Mouse (Mus musculus) hindbrain, embryonic 13.5 days (tissue): ENCODE results near the gene Gla. TPM values are rescaled to one million over a fixed set of nuclear protein-coding genes. Genes with fewer than 3 reads are reported as not detected.

Experiments
- ATAC-seq: fragments of 200-750 bp; cut with Nextera tagmentation; 2 replicates; pipeline ENCODE4 v1.8.0; 2017; ENCODE audit warnings: moderate TSS enrichment; ENCODE audit not compliant: low FRiP score
- H3K27ac ChIP-seq: fragments of 300-500 bp; sonication (generic); 2 replicates; pipeline ENCODE4 v1.5.1; 2015; ENCODE audit warnings: inconsistent platforms, mild to moderate bottlenecking, moderate library complexity
- H3K27me3 ChIP-seq: fragments of 300-500 bp; sonication (generic); 2 replicates; pipeline ENCODE4 v1.6.1; 2015; ENCODE audit warnings: mild to moderate bottlenecking, inconsistent platforms
- H3K36me3 ChIP-seq: fragments of 300-500 bp; sonication (generic); 2 replicates; pipeline ENCODE4 v1.6.1; 2015; ENCODE audit warnings: mild to moderate bottlenecking, inconsistent platforms
- H3K4me1 ChIP-seq: fragments of 300-500 bp; sonication (generic); replicated peaks from 2 replicates; pipeline ENCODE4 v1.6.1; 2015; ENCODE audit warnings: inconsistent platforms
- H3K4me2 ChIP-seq: fragments of 300-500 bp; sonication (generic); 2 replicates; pipeline ENCODE4 v1.6.1; 2015; ENCODE audit warnings: inconsistent platforms, mild to moderate bottlenecking, moderate library complexity
- H3K4me3 ChIP-seq: fragments of 300-500 bp; sonication (generic); 2 replicates; pipeline ENCODE4 v1.5.1; 2015; ENCODE audit warnings: mild to moderate bottlenecking, inconsistent platforms
- H3K9ac ChIP-seq: fragments of 300-500 bp; sonication (generic); 2 replicates; pipeline ENCODE4 v1.6.1; 2015; ENCODE audit warnings: mild to moderate bottlenecking, inconsistent platforms
- H3K9me3 ChIP-seq: fragments of 300-500 bp; sonication (generic); 2 replicates; pipeline ENCODE4 v1.6.1; 2016; ENCODE audit warnings: inconsistent platforms
- WGBS: fragments of 180-500 bp; shearing (Covaris S2); methylation state at CpG from one replicate; pipeline ENCODE4 v1.1.7; 2015; 5-methylcytosine and 5-hydroxymethylcytosine counted together
- polyA plus RNA-seq: library from polyadenylated mRNA; unstranded; fragments of >200 nt; fragmentation: Nextera tagmentation; extraction: Ambion mirVana; gene quantifications from 2 replicates; pipeline ENCODE4 v1.2.1, GENCODE M21; 2015

Gene Gla
- polyA plus RNA-seq: 3.1 and 3.5 TPM in 2 replicates

DNA sequence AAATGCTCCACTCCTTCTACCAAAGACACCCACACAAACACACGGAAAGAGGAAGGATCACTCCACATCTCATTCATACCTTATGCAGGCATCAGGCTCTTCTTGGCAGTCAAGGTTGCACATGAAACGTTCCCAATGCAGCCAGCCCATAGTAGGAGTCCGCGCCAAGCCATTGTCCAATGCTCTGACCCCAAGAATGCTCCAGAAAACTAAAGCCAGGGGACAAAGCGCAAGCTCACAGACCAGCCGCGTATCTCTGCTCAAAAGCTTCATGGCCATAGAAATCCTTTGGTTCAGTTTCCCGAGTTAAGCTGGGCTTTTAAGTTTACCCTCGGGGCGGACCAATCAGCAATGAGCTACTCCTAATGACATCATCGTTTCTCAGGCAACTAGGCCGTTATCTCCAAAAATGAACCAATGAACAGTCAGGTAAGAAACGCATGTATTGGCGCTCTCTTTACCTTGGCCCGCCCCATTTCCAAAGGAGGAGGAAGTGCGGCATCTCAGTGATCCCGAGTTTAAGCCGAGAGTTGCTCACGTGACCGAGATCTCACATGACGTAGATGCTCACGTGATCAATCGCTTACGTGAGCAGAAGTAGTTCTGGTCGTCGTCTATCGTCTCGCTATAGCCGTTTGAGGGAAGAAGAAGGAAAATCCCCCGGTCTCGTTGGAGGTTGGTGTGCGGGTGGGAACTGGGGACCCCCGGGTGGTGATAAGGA, at the start of gene Gla, which contains the start of gene Hnrnph2:
Gene Gla (minus strand): TSS at position 467 of the 721 bp plus-strand sequence.
Gene Hnrnph2 (plus strand): TSS at position 521 of the 721 bp plus-strand sequence.
- ATAC-seq: peak; percentile 98
- no peaks in the 10 kb centered on the region for H3K9me3 ChIP-seq
- H3K4me2 ChIP-seq: peak within 1 kb of the TSS; percentile 56
- H3K4me1 ChIP-seq: peaks cover 22% of the 10 kb centered on the region
- peak within 1 kb of the TSS; percentile 49 for H3K4me3 ChIP-seq
- peak within 1 kb of the TSS; percentile 69 for H3K9ac ChIP-seq
- no peaks in the 10 kb centered on the region for H3K27me3 ChIP-seq
- WGBS: 15% methylated on average over 33 of the region's 33 CpGs
- no peaks in the 10 kb centered on the region for H3K36me3 ChIP-seq
- peak within 1 kb of the TSS; percentile 95 for H3K27ac ChIP-seq

DNA sequence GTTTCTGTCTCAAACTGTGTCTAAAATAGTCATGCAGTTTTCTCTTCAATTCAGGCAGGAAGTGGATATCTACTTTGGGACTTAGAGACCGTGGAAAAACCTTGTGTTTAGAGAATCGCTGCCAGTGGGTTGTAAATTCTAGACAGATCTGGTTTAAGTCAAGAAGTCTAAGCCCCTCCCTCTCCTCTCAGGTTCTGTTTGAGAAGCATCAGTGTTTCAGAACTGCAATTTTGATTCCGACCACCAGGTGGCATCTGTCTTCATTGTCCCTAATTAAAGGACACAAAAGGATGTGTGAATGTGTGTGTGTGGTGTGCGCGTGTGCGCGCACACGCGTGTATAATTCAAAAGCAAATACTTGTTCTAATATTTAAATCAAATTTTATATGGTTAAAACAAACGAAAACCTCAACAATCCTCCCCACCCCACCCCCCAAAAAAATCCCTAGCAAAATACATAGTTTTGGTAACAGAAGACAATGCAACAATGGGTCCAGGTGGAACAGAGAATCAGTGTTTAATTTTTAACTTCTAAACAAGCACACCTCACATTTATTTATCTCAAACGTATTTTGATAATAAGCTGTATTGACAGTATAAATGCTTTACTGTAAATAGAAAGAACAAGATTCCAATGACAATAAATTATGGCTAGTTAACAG, 47.2 kb upstream of the Gla start:
- Histone ChIP-seq H3K4me3 (no peak overlapping the region), H3K27me3 (no peaks in the 10 kb centered on the region), H3K4me1 (no peaks in the 10 kb centered on the region), H3K9ac (no peak overlapping the region), H3K36me3 (no peaks in the 10 kb centered on the region), H3K4me2 (0 out of 2 replicates have a peak overlapping the region, but pooled peaks have one; percentile 23), H3K27ac (no peak overlapping the region), H3K9me3 (no peaks in the 10 kb centered on the region)
- 20% methylated on average over 11 of the region's 11 CpGs for WGBS
- peak; percentile 68; the same call in 1 of the 2 replicates for ATAC-seq

DNA sequence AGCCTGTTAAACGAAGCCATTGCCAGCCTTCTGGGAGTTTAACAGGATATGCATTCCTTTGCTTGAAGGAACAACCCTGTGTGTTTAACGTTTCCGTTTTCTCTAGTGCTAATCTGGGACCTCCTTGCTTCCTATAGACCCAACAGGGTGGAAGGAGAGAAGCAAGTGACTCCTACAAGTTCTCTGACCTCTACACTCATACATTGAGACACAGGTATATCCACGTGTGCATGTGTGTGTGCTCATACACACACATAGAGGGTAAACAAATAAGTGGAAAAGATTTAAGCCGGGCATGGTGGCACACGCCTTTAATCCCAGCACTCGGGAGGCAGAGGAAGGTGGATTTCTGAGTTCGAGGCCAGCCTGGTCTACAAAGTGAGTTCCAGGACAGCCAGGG, 46.5 kb upstream of the Gla start:
- Histone ChIP-seq H3K27ac (no peak overlapping the region), H3K9ac (no peak overlapping the region), H3K36me3 (no peaks in the 10 kb centered on the region), H3K9me3 (no peaks in the 10 kb centered on the region), H3K27me3 (no peaks in the 10 kb centered on the region), H3K4me2 (no peak overlapping the region), H3K4me1 (no peaks in the 10 kb centered on the region), H3K4me3 (no peak overlapping the region)
- 77% methylated on average over 8 of the region's 8 CpGs for WGBS
- ATAC-seq: no peak

DNA sequence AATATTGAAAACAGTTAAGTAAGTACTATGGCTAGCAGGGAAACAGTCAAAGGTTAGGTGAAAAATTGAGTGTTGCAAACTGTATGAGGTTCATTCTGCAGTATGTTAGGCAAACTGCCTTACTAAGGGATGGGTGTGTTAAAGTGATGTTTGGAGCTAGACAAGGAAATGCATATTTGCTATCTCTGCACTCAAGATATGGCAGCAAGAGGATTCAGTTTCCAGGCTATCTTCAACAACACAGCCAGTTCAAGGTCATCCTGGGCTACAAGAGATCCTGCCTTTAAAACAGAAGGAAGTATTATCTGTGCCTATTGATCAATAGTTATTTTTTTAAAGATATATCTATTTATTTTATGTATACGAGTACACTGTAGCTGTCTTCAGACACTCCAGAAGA, 45.4 kb upstream of the Gla start:
- no peak overlapping the region for H3K27ac ChIP-seq
- no peaks in the 10 kb centered on the region for H3K27me3 ChIP-seq
- H3K9ac ChIP-seq: no peak overlapping the region
- no peak overlapping the region for H3K4me2 ChIP-seq
- H3K9me3 ChIP-seq: no peaks in the 10 kb centered on the region
- ATAC-seq: no peak
- no peaks in the 10 kb centered on the region for H3K36me3 ChIP-seq
- no peaks in the 10 kb centered on the region for H3K4me1 ChIP-seq
- no peak overlapping the region for H3K4me3 ChIP-seq
- WGBS: 90% methylated on average over 1 of the region's 1 CpGs

DNA sequence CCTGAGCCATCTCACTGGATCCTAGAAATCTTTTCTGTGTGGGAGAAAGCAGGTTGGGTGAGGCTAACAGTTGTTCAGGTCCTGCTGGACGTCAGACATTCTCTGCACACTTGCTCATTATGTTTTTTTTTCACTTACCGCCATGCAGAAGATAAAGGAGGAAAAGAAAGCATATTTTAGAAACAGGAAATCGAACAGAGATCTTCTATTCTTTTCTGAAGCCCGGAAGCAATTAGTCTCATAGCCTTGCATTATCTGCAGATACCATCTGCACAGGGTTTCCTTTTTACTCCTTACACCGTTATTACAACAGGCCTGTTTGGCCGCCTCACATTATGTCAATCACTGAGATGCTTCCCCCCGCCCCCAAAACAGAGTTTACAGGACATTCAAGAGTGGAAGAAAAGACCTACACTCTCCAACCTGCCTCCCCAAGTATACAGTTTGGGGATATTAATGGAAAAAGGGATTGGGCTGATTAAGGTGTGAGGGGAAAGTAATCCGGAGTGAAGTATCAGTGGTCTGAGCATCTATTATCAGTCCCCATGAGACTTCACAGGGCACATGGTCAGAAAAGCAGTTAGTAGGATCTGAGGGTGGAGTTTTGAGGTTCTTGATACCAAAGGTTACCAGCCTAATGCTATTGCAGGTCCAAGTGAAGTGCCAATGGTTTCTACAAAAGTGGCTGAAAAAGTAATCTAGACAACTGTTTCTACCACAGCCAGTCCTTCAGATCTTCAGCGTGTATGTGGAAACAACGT, 40.3 kb upstream of the Gla start:
- WGBS: 72% methylated on average over 10 of the region's 10 CpGs
- Histone ChIP-seq H3K4me2 (no peak overlapping the region), H3K9me3 (no peaks in the 10 kb centered on the region), H3K4me1 (no peaks in the 10 kb centered on the region), H3K9ac (no peak overlapping the region), H3K4me3 (no peak overlapping the region), H3K27ac (no peak overlapping the region), H3K27me3 (no peaks in the 10 kb centered on the region), H3K36me3 (no peaks in the 10 kb centered on the region)
- ATAC-seq: no peak

DNA sequence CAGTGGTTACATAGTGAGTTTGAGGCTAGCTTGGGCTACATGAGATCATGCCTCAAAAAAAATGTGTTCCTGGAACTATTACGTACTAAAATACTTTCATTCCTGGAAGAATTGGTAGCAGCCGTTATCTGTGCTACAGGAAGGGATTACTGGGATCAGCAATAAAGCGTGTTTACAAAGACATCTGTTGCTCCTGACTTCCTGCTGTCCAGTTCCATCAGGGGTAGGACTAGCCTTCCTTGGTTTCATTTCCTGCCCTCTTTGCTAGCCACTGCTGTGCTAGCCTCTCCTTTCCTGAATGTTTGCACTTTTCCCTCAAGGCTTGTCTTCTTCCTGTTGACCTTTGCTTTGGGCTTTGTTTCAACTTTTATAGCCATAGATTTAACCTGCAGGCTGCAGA, 34.9 kb upstream of the Gla start:
- ATAC-seq: no peak
- H3K36me3 ChIP-seq: no peaks in the 10 kb centered on the region
- H3K27ac ChIP-seq: no peak overlapping the region
- no peak overlapping the region for H3K4me2 ChIP-seq
- H3K27me3 ChIP-seq: no peaks in the 10 kb centered on the region
- 84% methylated on average over 3 of the region's 3 CpGs for WGBS
- no peak overlapping the region for H3K9ac ChIP-seq
- H3K4me3 ChIP-seq: no peak overlapping the region
- no peaks in the 10 kb centered on the region for H3K9me3 ChIP-seq
- no peaks in the 10 kb centered on the region for H3K4me1 ChIP-seq

DNA sequence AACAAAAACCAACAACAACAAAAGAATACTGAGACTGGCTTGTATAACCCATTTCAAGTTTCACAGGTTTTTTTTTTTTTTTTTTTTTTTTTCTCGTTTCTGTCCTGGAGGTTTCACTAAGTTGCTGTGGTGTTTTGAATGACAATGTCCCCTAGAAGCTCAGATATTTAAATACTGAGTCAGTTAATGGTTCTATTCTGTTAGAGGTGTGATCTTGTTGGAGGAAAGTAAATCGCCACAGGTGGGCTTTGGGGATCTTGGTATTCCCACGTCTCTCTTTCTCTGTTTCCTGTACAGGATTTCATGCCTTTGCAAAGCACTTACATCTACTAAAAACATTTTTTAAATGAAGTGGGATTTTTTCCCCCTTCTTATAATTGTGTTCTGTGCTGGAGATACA, 34.2 kb upstream of the Gla start:
- no peak overlapping the region for H3K4me3 ChIP-seq
- 50% methylated on average over 3 of the region's 3 CpGs for WGBS
- no peak for ATAC-seq

DNA sequence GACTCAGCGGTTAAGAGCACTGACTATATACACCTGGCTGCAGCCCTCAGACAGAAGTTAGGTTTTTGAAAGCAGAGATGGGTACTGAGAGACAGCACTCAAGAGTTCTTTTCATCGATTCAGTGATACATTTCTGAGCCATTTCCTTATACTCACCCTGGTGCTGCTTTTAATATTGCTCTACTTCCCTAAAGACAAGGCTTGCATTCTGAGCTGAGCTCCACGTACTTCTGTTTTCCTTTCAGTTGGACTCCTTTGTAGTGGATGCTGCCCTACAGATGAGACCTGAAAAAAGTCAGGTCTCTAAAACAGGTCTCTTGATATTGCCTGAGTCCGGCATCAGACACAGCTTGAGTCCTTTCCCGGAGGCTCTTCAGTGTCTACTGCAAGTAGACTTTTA, 31.8 kb upstream of the Gla start:
- no peak overlapping the region for H3K9ac ChIP-seq
- 95% methylated on average over 5 of the region's 5 CpGs for WGBS
- no peaks in the 10 kb centered on the region for H3K36me3 ChIP-seq
- no peak overlapping the region for H3K4me3 ChIP-seq
- no peak overlapping the region for H3K27ac ChIP-seq
- H3K4me1 ChIP-seq: no peaks in the 10 kb centered on the region
- H3K27me3 ChIP-seq: no peaks in the 10 kb centered on the region
- no peak for ATAC-seq
- H3K9me3 ChIP-seq: no peaks in the 10 kb centered on the region
- no peak overlapping the region for H3K4me2 ChIP-seq

More for the DNA sequence above, 34.2 kb upstream of the Gla start:
- H3K9me3 ChIP-seq: no peaks in the 10 kb centered on the region
- no peaks in the 10 kb centered on the region for H3K27me3 ChIP-seq
- H3K36me3 ChIP-seq: no peaks in the 10 kb centered on the region
- H3K9ac ChIP-seq: no peak overlapping the region
- no peaks in the 10 kb centered on the region for H3K4me1 ChIP-seq
- H3K27ac ChIP-seq: no peak overlapping the region
- no peak overlapping the region for H3K4me2 ChIP-seq

DNA sequence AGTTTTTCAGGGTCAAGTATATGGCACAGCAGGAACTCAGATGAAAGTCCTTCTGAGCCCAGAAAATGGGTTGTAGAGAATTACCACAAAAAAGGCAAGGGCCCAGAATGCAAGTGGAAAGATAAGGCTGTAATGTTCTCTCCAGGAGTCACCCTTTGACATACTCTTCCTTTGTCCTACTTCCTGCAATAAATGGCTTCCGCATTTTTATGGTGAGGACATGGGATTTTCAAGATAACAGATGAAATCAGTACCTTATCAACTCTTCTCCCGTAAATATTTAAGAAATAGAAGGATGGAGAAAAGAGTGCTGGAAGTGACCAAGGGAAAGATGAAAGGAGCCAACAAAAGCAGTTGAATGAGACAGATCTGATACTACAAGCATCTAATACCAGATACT, 27.3 kb upstream of the Gla start:
- no peaks in the 10 kb centered on the region for H3K36me3 ChIP-seq
- WGBS: 91% methylated on average over 2 of the region's 2 CpGs
- no peak overlapping the region for H3K4me2 ChIP-seq

DNA sequence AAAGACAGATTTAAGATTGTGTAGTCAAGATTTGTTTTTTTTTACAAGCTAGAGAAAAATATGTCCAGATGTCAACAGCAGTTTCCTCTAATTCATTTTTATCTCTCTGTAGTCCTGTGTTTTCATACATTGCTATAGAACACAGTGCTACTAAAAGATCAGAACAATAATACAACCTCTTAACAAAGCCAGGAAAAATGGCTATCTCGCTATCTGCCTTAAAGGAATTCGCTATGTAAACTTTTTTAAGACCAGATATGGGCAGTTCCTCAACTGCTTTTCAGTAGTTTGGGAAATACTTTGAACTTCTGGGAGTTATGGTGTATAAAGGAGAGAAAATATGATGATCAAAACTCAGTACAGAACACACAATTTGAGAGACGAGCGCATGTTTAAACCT, 22.4 kb upstream of the Gla start:
- Histone ChIP-seq H3K9ac (no peak overlapping the region), H3K36me3 (no peaks in the 10 kb centered on the region), H3K9me3 (no peaks in the 10 kb centered on the region), H3K27ac (no peak overlapping the region), H3K4me1 (0 out of 2 replicates have a peak, but pooled peaks cover 6% of the 10 kb centered on the region), H3K27me3 (0 out of 2 replicates have a peak, but pooled peaks cover 3% of the 10 kb centered on the region), H3K4me2 (no peak overlapping the region), H3K4me3 (no peak overlapping the region)
- 92% methylated on average over 4 of the region's 4 CpGs for WGBS
- ATAC-seq: no peak

More for the DNA sequence above, 27.3 kb upstream of the Gla start:
- 0 out of 2 replicates have a peak, but pooled peaks cover 3% of the 10 kb centered on the region for H3K27me3 ChIP-seq
- H3K27ac ChIP-seq: no peak overlapping the region
- no peak overlapping the region for H3K4me3 ChIP-seq
- no peak for ATAC-seq
- H3K9me3 ChIP-seq: no peaks in the 10 kb centered on the region
- no peaks in the 10 kb centered on the region for H3K4me1 ChIP-seq
- no peak overlapping the region for H3K9ac ChIP-seq

DNA sequence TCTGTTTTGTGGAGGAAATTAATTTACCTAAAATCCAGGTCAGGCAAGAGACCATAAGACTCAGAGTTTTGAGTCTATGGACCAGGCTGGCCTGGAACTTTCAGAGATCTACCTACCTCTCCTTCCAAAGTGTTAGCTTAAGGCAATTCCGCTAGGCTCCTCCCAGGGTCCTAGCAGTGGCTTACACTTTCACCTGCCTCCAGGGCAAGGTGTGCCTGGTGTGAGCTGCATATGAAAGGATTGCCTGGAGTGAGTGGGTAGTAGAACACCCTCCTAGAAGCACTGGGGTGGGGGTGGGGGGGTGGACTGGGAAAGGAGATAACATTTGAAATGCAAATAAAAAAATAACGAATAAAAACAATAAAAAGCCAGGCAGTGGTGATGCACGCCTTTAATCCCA, 20.8 kb upstream of the Gla start:
- 85% methylated on average over 3 of the region's 3 CpGs for WGBS
- ATAC-seq: no peak
- H3K9ac ChIP-seq: no peak overlapping the region
- H3K27ac ChIP-seq: no peak overlapping the region
- 0 out of 2 replicates have a peak, but pooled peaks cover 6% of the 10 kb centered on the region for H3K4me1 ChIP-seq
- H3K36me3 ChIP-seq: no peaks in the 10 kb centered on the region
- no peak overlapping the region for H3K4me3 ChIP-seq
- H3K27me3 ChIP-seq: 0 out of 2 replicates have a peak, but pooled peaks cover 3% of the 10 kb centered on the region
- no peak overlapping the region for H3K4me2 ChIP-seq
- no peaks in the 10 kb centered on the region for H3K9me3 ChIP-seq

DNA sequence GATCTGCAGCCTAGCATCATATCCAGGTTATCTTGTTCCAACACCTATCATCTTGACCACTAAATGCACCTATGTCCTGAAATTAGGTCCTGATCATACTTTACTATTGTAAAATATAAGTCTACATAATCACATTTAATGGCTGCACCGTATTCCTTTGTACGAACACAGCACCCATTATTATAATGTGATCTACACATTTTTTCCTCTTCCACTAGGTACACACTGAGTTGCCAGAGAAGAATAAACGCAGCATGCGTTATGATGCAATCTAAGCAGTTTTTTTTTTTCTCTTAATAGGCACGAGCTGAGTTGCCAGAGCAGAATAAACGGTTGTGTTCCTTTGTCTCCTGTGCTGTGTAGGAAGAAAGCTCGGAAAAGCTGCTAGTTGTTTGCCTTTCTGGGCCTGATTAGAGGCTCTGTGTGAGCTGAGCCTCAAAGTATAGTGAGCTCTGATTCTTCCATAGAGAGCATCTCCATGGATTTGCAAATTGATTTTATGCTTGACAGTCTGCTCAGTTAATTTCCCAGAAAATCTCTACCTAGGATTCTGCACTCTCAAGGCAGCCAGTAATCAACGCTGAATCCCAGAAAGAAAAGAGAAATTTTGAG, 19.4 kb upstream of the Gla start:
- peak overlapping the region; percentile 81 for H3K27ac ChIP-seq
- H3K4me1 ChIP-seq: 0 out of 2 replicates have a peak, but pooled peaks cover 6% of the 10 kb centered on the region
- 0 out of 2 replicates have a peak, but pooled peaks cover 3% of the 10 kb centered on the region for H3K27me3 ChIP-seq
- ATAC-seq: peak; percentile 75
- no peak overlapping the region for H3K9ac ChIP-seq
- H3K4me2 ChIP-seq: no peak overlapping the region
- 24% methylated on average over 8 of the region's 8 CpGs for WGBS
- no peaks in the 10 kb centered on the region for H3K36me3 ChIP-seq
- H3K9me3 ChIP-seq: no peaks in the 10 kb centered on the region
- H3K4me3 ChIP-seq: no peak overlapping the region
